Mouse (Mus musculus) gastrocnemius, postnatal 10 days (tissue): ENCODE data around the gene Tmie. TPM values are rescaled to one million over a fixed set of nuclear protein-coding genes. Genes with fewer than 3 reads are reported as not detected.
"Not testable (repeated sequence)": the region's sequence is repeated elsewhere in the genome, so short reads cannot be mapped to it uniquely, and the experiment has no call there.

Source experiments
- DNase-seq: peaks from one replicate; pipeline ENCODE4 v3.0.0; 2021; ENCODE audit warnings: mixed read lengths
- microRNA-seq, 2 experiments: library from miRNA; unstranded; fragments of <30 nt; microRNA quantifications; one replicate each; pipeline ENCODE4 v1.2.0; 2021
- total RNA-seq, 2 experiments: library from RNA; stranded (reverse); gene quantifications; 2 replicates each; pipeline ENCODE4 v1.2.3; 2021

Gene Tmie
- total RNA-seq, 2 experiments from 2014 or later = 0.47 to 0.54 TPM

DNA sequence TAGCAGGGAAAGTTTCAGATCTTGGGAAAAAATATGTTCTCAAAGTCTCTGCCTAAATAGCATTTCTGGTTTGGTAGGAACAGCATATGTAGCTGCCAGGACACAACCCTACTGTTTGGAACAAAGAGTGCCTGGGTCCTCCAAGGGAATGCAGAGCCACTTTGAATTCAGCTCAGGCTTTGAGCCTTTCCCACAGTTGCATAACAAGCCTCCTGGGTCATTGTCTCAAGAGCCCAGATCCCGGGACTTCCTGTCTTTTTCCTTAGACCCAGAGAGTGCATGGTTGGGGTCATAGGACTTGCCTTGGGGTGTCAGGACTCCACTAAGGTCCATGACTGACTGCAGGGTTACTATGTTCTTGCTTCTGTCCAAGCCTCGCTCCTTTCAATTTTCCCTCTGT, 43.8 kb downstream of the Tmie start:
- DNase-seq = no peak

DNA sequence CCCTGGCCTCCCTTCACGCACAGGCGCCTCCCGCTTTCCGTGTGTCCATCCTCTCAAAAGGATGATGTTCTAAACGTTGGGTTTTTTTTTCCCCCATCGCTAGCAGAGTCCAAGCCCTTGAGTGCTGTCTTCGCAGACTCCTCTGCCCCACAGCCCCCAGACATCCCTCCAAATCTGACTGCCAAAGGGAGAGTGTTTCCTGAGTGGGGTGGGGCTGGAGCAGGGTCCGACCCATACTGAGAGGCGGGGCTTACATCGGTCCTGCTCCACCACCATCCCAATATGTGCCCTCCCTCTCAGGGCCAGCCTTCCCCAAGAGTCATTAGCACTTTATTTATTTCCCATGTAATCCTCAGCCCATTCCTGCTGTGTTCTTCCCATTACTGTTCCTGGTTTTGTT, 45.0 kb downstream of the Tmie start:
- no peak for DNase-seq

DNA sequence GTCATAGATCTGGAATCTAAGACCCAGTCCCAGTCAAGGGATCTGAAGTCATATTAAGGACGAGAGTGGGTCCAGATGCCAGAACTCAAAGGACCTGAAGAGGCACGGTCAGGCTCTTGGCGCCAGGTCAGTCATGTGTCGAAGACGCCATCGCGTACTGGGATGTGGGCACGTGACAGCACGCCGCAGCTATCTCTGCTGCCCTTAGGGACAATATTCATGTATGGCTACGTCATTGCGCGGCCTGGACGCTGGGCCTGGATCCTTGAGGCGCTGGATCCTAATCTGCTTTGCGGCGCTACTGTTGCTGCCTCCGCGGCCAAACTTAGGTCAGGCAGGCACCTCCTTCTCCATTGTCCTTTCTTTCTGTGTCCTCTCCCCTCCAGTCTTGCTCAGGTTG, 45.5 kb downstream of the Tmie start, which contains the start of gene Prss45:
TSS of gene Prss45 (plus strand) at position 178 of the 400 bp plus-strand sequence.
- no peak for DNase-seq

DNA sequence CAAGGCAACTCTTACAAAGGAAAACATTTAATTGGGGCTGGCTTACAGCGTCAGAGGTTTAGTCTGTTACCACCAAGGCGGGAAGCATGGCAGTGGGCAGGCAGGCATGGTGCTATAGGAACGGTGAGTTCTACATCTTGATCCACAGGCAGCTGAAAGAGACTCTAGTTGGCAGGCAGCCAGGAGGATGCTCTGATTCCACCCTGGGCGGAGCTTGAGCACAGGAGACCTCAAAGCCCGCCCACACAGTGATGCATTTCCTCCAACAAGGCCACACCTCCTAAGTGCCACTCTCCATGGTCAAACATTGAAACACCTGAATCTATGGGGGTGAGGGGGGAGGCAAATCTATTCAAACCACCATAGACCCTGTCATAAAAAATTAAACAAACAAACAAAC, 46.9 kb downstream of the Tmie start:
- DNase-seq = no peak

DNA sequence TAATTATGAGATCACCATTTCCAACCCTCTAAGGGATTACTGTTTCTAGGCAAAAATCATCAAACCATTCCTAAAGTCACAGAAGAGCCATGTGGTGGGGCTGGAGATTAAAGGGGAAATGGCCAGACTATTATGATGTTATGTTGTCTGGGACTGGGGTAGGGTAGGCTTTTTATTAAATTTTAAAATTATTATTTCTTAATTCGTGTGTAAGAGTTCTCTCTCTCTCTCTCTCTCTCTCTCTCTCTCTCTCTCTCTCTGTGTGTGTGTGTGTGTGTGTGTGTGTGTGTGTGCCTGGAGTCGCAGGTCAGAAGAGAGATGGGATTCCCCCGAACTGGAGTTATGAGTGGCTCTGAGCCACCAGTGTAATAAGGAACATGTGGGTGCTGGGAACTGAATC, 53.5 kb downstream of the Tmie start, which contains the start of gene Prss43:
TSS of gene Prss43 (plus strand) at position 301 of the 400 bp plus-strand sequence.
- no peak for DNase-seq

DNA sequence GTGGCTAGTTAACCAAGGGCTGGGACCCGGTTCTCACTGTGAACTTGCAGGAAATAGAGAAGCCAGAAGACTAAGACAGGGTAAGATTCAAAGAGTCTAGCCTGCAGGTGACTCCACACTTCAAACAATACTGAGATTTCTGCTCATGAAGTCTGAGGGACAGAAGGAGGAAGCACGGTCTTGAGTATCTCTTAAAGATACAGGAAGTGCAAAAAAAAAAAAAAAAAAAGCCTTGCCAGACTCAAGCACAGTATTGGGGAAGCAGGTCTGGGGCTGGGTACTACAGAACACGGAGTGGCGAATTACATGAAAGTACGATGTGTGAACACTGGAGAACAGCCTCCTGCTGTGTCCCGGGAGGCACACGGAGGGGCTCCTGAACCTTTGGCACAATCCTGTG, 54.1 kb downstream of the Tmie start:
- no peak for DNase-seq

DNA sequence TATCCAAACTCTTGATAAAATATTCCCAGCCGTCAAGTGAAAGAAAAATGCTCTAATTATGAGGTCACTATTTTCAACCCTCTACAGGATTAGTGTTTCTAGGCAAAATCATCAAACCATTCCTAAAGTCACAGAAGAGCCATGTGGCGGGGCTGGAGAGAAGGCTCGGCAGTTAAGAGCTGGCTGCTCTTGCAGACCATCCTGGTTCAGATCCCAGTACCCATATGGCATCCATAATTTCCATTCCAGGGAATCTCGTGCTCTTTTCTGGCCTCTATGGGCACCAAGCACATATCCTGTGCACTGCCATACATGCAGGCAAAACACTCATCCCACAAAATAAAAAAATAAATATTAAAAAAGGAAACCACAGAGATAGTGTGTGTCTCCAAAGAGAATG, 54.5 kb downstream of the Tmie start:
- DNase-seq = no peak

DNA sequence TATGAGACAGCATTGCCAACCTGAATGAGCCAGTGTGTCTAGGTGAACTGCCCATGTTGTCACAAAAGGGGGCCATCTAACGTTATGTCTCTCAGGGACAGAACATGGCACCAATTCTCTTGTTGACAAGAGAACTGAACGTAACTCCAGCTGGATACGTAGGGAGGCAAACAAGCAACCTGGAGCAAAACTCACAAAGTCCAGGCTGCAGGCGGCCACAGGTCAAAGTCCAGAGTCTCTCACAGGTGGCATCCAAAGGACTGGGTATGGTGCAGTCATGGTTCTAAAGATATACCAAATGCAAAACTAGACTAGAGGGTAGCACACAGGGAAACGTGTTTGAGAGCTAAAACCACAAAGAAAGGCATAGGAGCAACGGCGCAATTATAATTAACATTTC, 58.5 kb downstream of the Tmie start:
- no peak for DNase-seq

DNA sequence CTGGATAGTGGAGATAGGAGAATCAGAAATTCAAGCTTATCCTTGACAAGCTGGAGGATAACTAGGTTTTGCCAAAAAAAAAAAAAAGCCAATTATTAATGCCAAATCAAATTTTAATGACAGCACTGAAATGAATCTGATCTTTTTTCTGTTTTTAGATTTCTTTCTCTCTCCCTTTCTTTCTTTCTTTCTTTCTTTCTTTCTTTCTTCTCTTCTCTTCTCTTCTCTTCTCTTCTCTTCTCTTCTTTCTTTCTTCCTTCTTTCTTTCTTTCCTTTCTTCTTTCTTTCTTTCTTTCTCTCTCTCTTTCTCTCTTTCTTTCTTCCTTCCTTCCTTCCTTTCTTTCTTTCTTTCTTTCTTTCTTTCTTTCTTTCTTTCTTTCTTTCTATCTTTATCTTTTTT, 59.4 kb downstream of the Tmie start:
- DNase-seq = not testable (repeated sequence)

Small RNA genes lying within 50 kb of the gene (microRNA-seq; reads per million reads assigned to microRNA genes)
- 0 reads per million in 2 experiments for gene Gm24269

Other genes with a start within 250 kb of the Tmie start
- gene Nbeal2, start 226.0 kb downstream of the Tmie start, total RNA-seq = 1 to 10 TPM; 2.2 to 3.4 TPM
- gene Ccdc12, start 223.6 kb downstream of the Tmie start, total RNA-seq = 10 to 100 TPM; 50.3 to 53.6 TPM
- gene Myl3, start 138.3 kb downstream of the Tmie start, total RNA-seq = 100 to 1,000 TPM; 260 to 321 TPM
- gene Pth1r, start 133.0 kb downstream of the Tmie start, total RNA-seq = 10 to 100 TPM in 1 of 2 experiments, 1 to 10 TPM in 1; 4.1 to 11.8 TPM
- not detected for gene Prss42, start 81.9 kb downstream of the Tmie start, total RNA-seq
- gene Prss44, start 66.1 kb downstream of the Tmie start, total RNA-seq = not detected
- gene Prss43, start 53.4 kb downstream of the Tmie start, total RNA-seq = not detected
- not detected for gene Prss45, start 45.5 kb downstream of the Tmie start, total RNA-seq
- gene Prss46, start 35.6 kb downstream of the Tmie start, total RNA-seq = under 1 TPM in 1 of 2 experiments, not detected in 1; 0.29 TPM
- gene Prss50, start 22.1 kb downstream of the Tmie start, total RNA-seq = under 1 TPM in 1 of 2 experiments, not detected in 1; 0.41 TPM
- gene Als2cl, start 243 bp downstream of the Tmie start, total RNA-seq = 1 to 10 TPM; 4.5 to 9.7 TPM
- under 1 TPM in 1 of 2 experiments, not detected in 1; 0.99 TPM for gene Fam240a, start 36.7 kb upstream of the Tmie start, total RNA-seq
- gene Tdgf1, start 66.0 kb upstream of the Tmie start, total RNA-seq = not detected
- gene Lrrc2, start 71.4 kb upstream of the Tmie start, total RNA-seq = 10 to 100 TPM; 10.6 to 13.7 TPM
- under 1 TPM; 0.92 to 0.93 TPM for gene Rtp3, start 110.5 kb upstream of the Tmie start, total RNA-seq
- 10 to 100 TPM in 1 of 2 experiments, 1 to 10 TPM in 1; 1.1 to 10.1 TPM for gene Ltf, start 139.2 kb upstream of the Tmie start, total RNA-seq
- 1 to 10 TPM; 4.7 to 4.8 TPM for gene Ccrl2, start 177.4 kb upstream of the Tmie start, total RNA-seq
- gene Lrrfip2, start 237.5 kb upstream of the Tmie start, total RNA-seq = 10 to 100 TPM; 72.3 to 80.8 TPM